Mouse (Mus musculus): ENCODE data around the gene Tanc1.

DNA sequence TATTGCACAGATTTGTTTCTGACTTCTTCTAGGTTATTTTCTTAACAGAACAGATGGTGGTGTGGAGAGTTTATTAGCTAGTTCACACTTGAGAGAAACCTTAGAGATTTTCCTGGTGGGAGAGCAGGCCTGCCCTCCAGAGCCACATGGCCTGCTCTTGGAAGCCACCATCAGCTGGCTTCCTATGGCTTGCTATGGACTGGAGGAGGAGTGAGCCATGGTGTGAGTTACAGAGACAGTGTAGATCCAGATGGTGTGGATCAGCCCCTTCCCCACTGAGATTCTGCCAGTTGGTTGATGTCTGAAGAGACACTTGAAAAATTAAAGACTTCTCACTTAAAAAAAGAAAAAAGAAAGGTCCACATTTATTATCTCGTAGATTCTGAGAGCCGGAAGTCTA is 209.2 kb downstream of the Tanc1 start:
- TF ChIP-seq EP300 (IDR thresholded peaks at IDR 0.05; ENCODE audit: low read depth) (no peak), CTCF (IDR thresholded peaks at IDR 0.05; ENCODE audit: low read depth) (no peak)
